Mouse (Mus musculus): ENCODE results near the gene Serinc4. TPM values are rescaled to one million over a fixed set of nuclear protein-coding genes. Genes with fewer than 3 reads are reported as not detected.
A peak's percentile ranks its signal among the peaks of the same experiment; 100 is the strongest.

The Serinc4 gene
- total and polyA plus RNA-seq, 3 experiments = 0.38 to 1.2 TPM; not detected in 1

DNA sequence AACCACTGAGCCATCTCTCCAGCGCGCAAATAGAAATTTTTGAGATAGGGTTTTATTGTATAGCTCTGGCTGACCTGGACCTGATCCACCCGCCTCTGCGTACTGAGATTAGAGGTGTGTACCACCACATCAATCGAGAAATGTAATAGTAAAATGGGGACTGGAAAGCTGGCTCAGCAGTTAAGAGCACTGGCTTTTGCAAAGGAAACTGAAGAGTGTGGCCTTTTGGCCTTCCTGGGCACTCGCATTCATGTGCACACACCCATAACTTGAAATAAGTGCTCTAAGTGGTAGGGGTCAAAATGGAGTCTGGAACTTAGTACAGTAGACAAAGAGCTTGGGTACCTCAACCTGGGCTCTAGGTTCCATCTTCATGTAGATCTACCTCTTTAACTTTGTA, 40.2 kb downstream of the Serinc4 start:
- peaks cover 0 to 7% of the 10 kb centered on the region in 2 experiments for H3K4me1 ChIP-seq (ENCODE audit: control insufficient read depth in 1 of 2, insufficient read depth in 2 of 2, low read length in 2 of 2)
- H3K27ac ChIP-seq (ENCODE audit: control insufficient read depth, low read depth, low read length) = no peak overlapping the region
- H3K79me2 ChIP-seq (ENCODE audit: control insufficient read depth, insufficient read depth, low read length, poor library complexity) = peaks cover 56% of the 10 kb centered on the region
- peaks cover 14 to 33% of the 10 kb centered on the region in 2 experiments for H3K36me3 ChIP-seq (ENCODE audit: control insufficient read depth in 1 of 2, insufficient read depth in 2 of 2, low read length in 2 of 2)
- no peaks in the 10 kb centered on the region for H3K9me3 ChIP-seq (replicated peaks; ENCODE audit: insufficient read depth, low read length)
- H3K4me3 ChIP-seq (ENCODE audit: control insufficient read depth in 1 of 2, insufficient read depth in 1 of 2, low read depth in 2 of 2, low read length in 2 of 2) = no peak overlapping the region; a peak in 1 of 4 replicates
- H3K27me3 ChIP-seq (ENCODE audit: control insufficient read depth in 1 of 2, insufficient read depth in 2 of 2, low read length in 2 of 2) = no peaks in the 10 kb centered on the region
- no peak for DNase-seq (ENCODE audit: low read depth, low spot score)
- TF ChIP-seq ZMIZ1 (IDR thresholded peaks at IDR 0.05; ENCODE audit: low read depth, low read length) (no peak), POLR2AphosphoS5 (IDR thresholded peaks at IDR 0.05; ENCODE audit: borderline replicate concordance, low read depth, low read length) (no peak), CTCF (IDR thresholded peaks at IDR 0.05 in 2 of 3, conservative IDR thresholded peaks at IDR 0.05 in 1 of 3; ENCODE audit: control insufficient read depth in 1 of 3, insufficient read depth in 1 of 3, low read depth in 2 of 3, low read length in 3 of 3, poor library complexity in 1 of 3, severe bottlenecking in 1 of 3) (no peak), HCFC1 (IDR thresholded peaks at IDR 0.05; ENCODE audit: low read depth, low read length) (no peak), USF1 (IDR thresholded peaks at IDR 0.05; ENCODE audit: low read depth, low read length) (no peak), NELFE (IDR thresholded peaks at IDR 0.05; ENCODE audit: low read depth, low read length) (no peak), SIN3A (IDR thresholded peaks at IDR 0.05; ENCODE audit: low read length) (no peak), RAD21 (IDR thresholded peaks at IDR 0.05; ENCODE audit: low read depth, low read length) (no peak), ZC3H11A (IDR thresholded peaks at IDR 0.05; ENCODE audit: low read depth, low read length) (no peak)
- H3K9ac ChIP-seq (ENCODE audit: control insufficient read depth, low read depth, low read length, poor library complexity, severe bottlenecking) = peak overlapping the region; percentile 13; the same call in 1 of the 2 replicates

DNA sequence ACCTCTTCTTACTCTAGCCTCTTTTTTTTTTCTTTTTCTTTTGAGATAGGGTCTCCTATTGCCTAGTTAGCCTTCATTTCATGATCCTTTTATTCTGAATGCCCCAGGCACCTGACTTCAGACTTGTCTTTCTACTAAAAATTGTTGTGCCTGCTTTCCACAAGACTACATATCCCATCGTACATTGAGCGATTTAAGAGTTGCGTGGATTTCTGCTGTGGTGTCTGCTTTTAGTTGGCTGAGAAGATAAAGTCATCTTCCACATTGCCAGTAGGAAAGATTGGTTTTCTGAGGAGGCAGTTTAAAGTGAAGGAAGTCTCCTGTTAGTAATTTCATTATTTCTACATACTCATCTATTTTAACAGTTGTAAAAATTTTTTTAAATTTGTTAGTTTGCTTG, 41.0 kb downstream of the Serinc4 start:
- no peak for DNase-seq (ENCODE audit: low read depth, low spot score)
- no peaks in the 10 kb centered on the region for H3K9me3 ChIP-seq (replicated peaks; ENCODE audit: insufficient read depth, low read length)
- H3K4me3 ChIP-seq (ENCODE audit: control insufficient read depth in 1 of 2, insufficient read depth in 1 of 2, low read depth in 2 of 2, low read length in 2 of 2) = peak overlapping the region; percentile 27 to 100; a peak in 3 of 4 replicates
- H3K4me1 ChIP-seq (ENCODE audit: control insufficient read depth in 1 of 2, insufficient read depth in 2 of 2, low read length in 2 of 2) = peaks cover 0 to 7% of the 10 kb centered on the region in 2 experiments
- no peak overlapping the region for H3K27ac ChIP-seq (ENCODE audit: control insufficient read depth, low read depth, low read length)
- 0 out of 2 replicates have a peak, but pooled peaks have one; percentile 36 for TF ChIP-seq CHD1 (IDR thresholded peaks at IDR 0.05; ENCODE audit: low read depth, low read length)
- TF ChIP-seq E2F4 (IDR thresholded peaks at IDR 0.05; ENCODE audit: borderline replicate concordance, low read depth, low read length) = no peak
- 0 out of 2 replicates have a peak, but pooled peaks have one; percentile 35 for TF ChIP-seq HCFC1 (IDR thresholded peaks at IDR 0.05; ENCODE audit: low read depth, low read length)
- H3K27me3 ChIP-seq (ENCODE audit: control insufficient read depth in 1 of 2, insufficient read depth in 2 of 2, low read length in 2 of 2) = no peaks in the 10 kb centered on the region
- H3K36me3 ChIP-seq (ENCODE audit: control insufficient read depth in 1 of 2, insufficient read depth in 2 of 2, low read length in 2 of 2) = peaks cover 11 to 33% of the 10 kb centered on the region in 2 experiments
- H3K9ac ChIP-seq (ENCODE audit: control insufficient read depth, low read depth, low read length, poor library complexity, severe bottlenecking) = peak overlapping the region; percentile 87
- H3K79me2 ChIP-seq (ENCODE audit: control insufficient read depth, insufficient read depth, low read length, poor library complexity) = peaks cover 55% of the 10 kb centered on the region

DNA sequence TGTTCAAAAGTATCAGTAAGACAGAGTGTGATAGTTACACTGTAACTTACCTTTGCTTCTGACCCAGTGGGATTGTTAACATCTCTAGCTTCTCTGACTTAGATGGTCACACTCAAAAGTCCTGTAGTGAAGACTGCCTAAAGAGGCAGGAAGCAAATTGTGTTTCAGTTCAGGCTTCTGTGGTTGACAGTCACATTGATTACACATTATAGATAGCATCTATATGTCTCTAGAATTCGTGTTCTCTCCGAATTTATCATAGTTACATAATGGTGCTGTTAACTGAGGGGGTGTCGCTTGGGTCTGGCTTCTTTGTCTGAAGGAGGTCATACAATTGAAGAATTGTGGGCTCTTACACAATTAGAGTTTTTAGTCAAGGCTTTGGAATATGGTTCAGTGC, 41.5 kb downstream of the Serinc4 start:
- DNase-seq (ENCODE audit: low read depth, low spot score) = no peak
- TF ChIP-seq CHD2 (IDR thresholded peaks at IDR 0.05; ENCODE audit: low read length) (no peak), ZMIZ1 (IDR thresholded peaks at IDR 0.05; ENCODE audit: low read depth, low read length) (no peak), MXI1 (IDR thresholded peaks at IDR 0.05; ENCODE audit: low read depth, low read length) (no peak), POLR2AphosphoS2 (IDR thresholded peaks at IDR 0.05; ENCODE audit: low read length) (no peak), POLR2AphosphoS5 (IDR thresholded peaks at IDR 0.05; ENCODE audit: borderline replicate concordance, low read depth, low read length) (no peak), BHLHE40 (IDR thresholded peaks at IDR 0.05; ENCODE audit: borderline replicate concordance, low read depth, low read length) (no peak), HCFC1 (IDR thresholded peaks at IDR 0.05; ENCODE audit: low read depth, low read length) (no peak), ETS1 (IDR thresholded peaks at IDR 0.05; ENCODE audit: low read depth, low read length) (no peak), MYB (IDR thresholded peaks at IDR 0.05; ENCODE audit: low read depth, low read length) (no peak), TBP (IDR thresholded peaks at IDR 0.05; ENCODE audit: low read depth, low read length) (no peak), GABPA (IDR thresholded peaks at IDR 0.05; ENCODE audit: low read depth, low read length) (no peak), RCOR1 (IDR thresholded peaks at IDR 0.05; ENCODE audit: low read depth, low read length) (no peak), ZKSCAN1 (IDR thresholded peaks at IDR 0.05; ENCODE audit: low read depth, low read length) (no peak), RAD21 (IDR thresholded peaks at IDR 0.05; ENCODE audit: low read depth, low read length) (no peak), USF2 (IDR thresholded peaks at IDR 0.05; ENCODE audit: borderline replicate concordance in 1 of 2, insufficient read depth in 1 of 2, low read depth in 1 of 2, low read length in 2 of 2) (no peak), POLR2A (IDR thresholded peaks at IDR 0.05; ENCODE audit: control insufficient read depth in 1 of 2, insufficient read depth in 1 of 2, low read depth in 1 of 2, low read length in 2 of 2, poor library complexity in 1 of 2) (no peak), KAT2A (conservative IDR thresholded peaks at IDR 0.05; ENCODE audit: low read depth, low read length) (no peak), NELFE (IDR thresholded peaks at IDR 0.05; ENCODE audit: low read depth, low read length) (no peak), TCF12 (IDR thresholded peaks at IDR 0.05; ENCODE audit: low read depth, low read length) (no peak)
- Histone ChIP-seq H3K27ac (ENCODE audit: control insufficient read depth, low read depth, low read length) (no peak overlapping the region), H3K4me1 (ENCODE audit: control insufficient read depth in 1 of 2, insufficient read depth in 2 of 2, low read length in 2 of 2) (peaks cover 0 to 7% of the 10 kb centered on the region in 2 experiments), H3K4me3 (ENCODE audit: control insufficient read depth in 1 of 2, insufficient read depth in 1 of 2, low read depth in 2 of 2, low read length in 2 of 2) (peak overlapping the region; percentile 19 to 100), H3K9me3 (replicated peaks; ENCODE audit: insufficient read depth, low read length) (no peaks in the 10 kb centered on the region), H3K36me3 (ENCODE audit: control insufficient read depth in 1 of 2, insufficient read depth in 2 of 2, low read length in 2 of 2) (peaks cover 10 to 33% of the 10 kb centered on the region in 2 experiments), H3K79me2 (ENCODE audit: control insufficient read depth, insufficient read depth, low read length, poor library complexity) (peaks cover 53% of the 10 kb centered on the region), H3K27me3 (ENCODE audit: control insufficient read depth in 1 of 2, insufficient read depth in 2 of 2, low read length in 2 of 2) (no peaks in the 10 kb centered on the region), H3K9ac (ENCODE audit: control insufficient read depth, low read depth, low read length, poor library complexity, severe bottlenecking) (peak overlapping the region; percentile 87)
